Mouse (Mus musculus) hematopoietic multipotent progenitor cell, adult 10-12 weeks (in vitro differentiated cells): ENCODE measurements around the gene Gm17617. TPM values are rescaled to one million over a fixed set of nuclear protein-coding genes. Genes with fewer than 3 reads are reported as not detected.

Source experiments
- polyA plus RNA-seq: library from polyadenylated mRNA; stranded (reverse); fragments of >175 nt; gene quantifications from 2 replicates; pipeline ENCODE4 v1.2.3, GENCODE M21; 2012; ENCODE audit warnings: low replicate concordance

Gm17617 gene
- not detected in 2 replicates for polyA plus RNA-seq

DNA sequence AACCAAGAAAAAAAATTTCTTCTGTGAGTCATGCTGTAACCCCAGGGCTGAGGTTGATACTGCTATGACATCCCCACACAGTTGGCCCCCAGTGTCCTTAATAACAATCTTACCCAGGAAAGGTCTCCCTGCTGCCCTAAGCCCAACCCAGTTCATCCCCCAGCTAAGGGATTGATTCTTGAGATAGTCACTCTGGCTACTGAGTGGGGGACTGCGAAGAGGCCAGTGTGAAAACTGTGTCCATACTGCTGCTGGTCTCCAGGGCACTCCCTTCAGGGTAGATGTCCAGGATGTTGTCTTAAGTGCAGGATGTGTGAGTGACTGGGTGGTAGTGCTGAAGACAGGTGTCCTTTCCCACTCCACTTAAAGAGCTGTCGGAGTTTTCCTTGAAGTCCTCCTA lies at the start of gene Gm17617:
Gene Gm17617, minus strand, starts transcription at position 101 of the 400 bp plus-strand sequence.

GRCm38 (mm10) chr13:55152621-55153415 lies 19.5 kb upstream of the Gm17617 start, which contains the start of gene Fgfr4:
TSS of gene Fgfr4 (plus strand) at chr13:55152640.

GRCm38 (mm10) chr13:55105045-55105952 lies 28.0 kb downstream of the Gm17617 start, which contains the start of gene Zfp346:
TSS of gene Zfp346 (plus strand) at chr13:55105311.

DNA sequence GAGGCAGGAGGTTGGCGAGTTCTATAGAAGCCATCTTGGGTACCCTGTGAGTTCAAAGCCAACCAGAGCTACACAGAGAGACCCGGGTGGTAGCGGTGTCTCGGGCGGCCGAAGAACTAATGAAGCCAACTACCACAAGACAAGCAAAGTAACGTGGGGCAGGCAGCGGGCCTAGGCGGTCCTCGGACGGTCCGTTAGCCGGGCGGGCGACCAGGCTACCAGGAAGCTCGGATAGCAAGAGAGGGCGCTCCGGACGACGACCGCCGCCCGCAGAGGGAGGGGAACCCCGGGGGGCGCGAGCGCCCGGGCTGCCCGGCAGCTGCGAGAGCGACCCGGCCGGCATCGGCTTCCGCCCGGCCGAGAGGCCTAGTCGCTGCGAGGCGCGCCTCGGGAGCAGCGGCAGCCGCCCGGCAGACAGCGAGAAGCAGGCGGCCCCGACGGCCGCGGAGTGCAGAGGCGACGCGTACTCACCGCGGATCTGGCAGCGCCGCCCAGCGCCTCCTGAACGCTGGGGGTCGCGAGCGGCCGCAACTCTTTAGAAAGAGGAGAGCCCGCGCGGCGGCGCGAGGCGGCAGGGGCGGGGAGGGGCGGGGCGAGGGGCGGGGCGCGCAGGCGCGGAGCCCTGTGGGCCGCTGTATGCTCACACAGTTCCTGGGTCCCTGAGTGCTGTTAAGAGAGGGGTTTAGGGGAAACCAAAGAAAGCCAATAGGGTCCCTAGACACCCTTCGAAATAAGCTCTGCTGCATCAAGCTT lies 33.4 kb downstream of the Gm17617 start, which contains the start of gene Uimc1:
Gene Uimc1, minus strand, starts transcription at position 575 of the 753 bp plus-strand sequence.

Other genes with a start within 250 kb of the Gm17617 start
- 1.5 and 2.8 TPM in 2 replicates for gene Unc5a, start 184.1 kb downstream of the Gm17617 start, polyA plus RNA-seq
- gene Hk3, start 112.2 kb downstream of the Gm17617 start, polyA plus RNA-seq = 10.7 and 16.8 TPM in 2 replicates
- gene Uimc1, start 33.2 kb downstream of the Gm17617 start, polyA plus RNA-seq = 7.8 and 11.6 TPM in 2 replicates
- 8.9 and 26.7 TPM in 2 replicates for gene Zfp346, start 28.2 kb downstream of the Gm17617 start, polyA plus RNA-seq
- gene Fgfr4, start 19.1 kb upstream of the Gm17617 start, polyA plus RNA-seq = 0.08 TPM in 1 of 2 replicates, not detected in the other
- 20.4 and 23.9 TPM in 2 replicates for gene Nsd1, start 76.2 kb upstream of the Gm17617 start, polyA plus RNA-seq
- 229 and 294 TPM in 2 replicates for gene Prelid1, start 187.0 kb upstream of the Gm17617 start, polyA plus RNA-seq
- gene Rab24, start 188.4 kb upstream of the Gm17617 start, polyA plus RNA-seq = 89.1 and 111 TPM in 2 replicates
- 5.3 and 15.9 TPM in 2 replicates for gene Mxd3, start 196.3 kb upstream of the Gm17617 start, polyA plus RNA-seq
- gene Lman2, start 229.2 kb upstream of the Gm17617 start, polyA plus RNA-seq = 49.6 and 89.4 TPM in 2 replicates
- gene Rgs14, start 236.2 kb upstream of the Gm17617 start, polyA plus RNA-seq = 59.4 and 65.0 TPM in 2 replicates